Mouse (Mus musculus): ENCODE data around the gene Hhatl.
A peak's percentile ranks its signal among the peaks of the same experiment; 100 is the strongest.

Hhatl gene

DNA sequence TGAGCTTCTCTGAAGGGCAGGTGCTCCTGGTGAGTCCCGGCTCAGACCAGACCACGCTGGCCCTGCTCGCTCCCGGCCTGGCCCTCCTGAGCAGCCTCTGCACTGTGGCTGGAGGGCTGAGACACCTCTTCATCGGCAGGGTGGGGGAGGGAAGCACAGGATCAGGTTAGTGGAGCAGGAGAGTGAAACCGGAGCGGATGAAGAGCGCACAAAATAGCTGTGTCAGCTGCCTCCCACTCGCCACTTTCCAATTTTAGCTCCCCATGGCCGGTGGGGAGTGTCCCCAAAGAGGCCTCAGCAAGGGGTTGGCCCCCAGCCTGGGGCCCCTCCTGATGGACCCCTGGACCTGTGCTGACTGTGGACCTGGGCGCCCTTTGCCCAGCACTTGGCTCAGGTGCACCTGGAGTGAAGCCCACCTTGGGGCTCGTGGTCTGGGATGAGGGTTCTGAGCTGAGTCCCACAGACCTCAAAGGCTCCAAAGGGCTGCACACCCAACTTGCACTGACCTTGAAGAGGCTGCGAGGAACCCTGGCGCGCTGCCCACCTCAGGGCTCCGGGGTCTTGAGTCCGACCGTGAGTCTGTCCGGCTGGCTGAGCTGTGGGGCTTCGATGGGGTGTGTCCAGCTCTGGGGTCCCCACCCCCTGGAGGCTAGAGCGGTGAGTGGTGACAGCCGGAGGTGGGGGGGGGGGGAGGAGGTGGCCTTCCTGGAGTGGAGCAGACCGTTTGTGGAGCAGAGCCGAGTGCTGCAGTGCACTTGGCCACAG lies at the start of gene Hhatl:
Gene Hhatl, minus strand, starts transcription at position 751 of the 765 bp plus-strand sequence.
- no peak for DNase-seq (ENCODE audit: low read depth, low spot score)

DNA sequence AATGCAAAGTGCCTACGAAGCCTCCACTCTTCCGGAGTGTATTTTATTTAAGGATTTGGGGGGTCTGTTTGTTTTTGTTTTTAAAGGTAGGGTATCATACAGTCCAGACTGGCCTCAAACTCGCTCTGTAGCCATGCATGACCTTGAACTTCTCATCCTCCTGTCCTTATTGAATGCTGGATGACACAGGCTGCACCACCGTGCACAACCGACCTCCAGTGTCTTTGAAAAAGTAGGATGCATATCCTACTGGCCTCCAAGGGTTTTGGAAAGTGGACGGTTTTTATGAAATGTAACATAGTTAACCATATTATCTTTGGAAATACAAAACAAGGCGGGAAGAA lies 47.3 kb upstream of the Hhatl start:
- no peak for DNase-seq (ENCODE audit: low read depth, low spot score)

GRCm38 (mm10) chr9:121838829-121839621 lies 46.7 kb upstream of the Hhatl start, which contains the start of gene Ccdc13:
Gene Ccdc13 (minus strand): TSS chr9:121839461.
- peak; percentile 88 for DNase-seq (ENCODE audit: low read depth, low spot score)

DNA sequence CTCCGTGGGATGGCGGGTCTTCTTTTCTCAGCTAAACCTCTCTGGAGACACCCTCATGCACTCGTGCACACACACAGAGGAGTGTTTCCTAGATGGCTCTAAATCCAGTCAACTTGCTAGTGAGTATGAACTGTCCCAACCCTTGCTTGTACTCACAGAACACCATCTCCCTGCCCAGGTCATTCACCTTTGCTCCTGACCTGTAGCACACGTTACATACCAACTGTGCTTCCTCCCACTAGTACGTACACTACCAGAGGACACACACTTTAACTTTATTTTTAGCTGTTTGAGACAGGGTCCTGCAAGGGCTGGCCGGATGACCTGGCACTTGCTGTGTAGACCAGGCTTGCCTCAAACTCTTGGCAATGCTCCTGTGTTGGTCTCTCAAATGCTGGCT lies 45.7 kb upstream of the Hhatl start:
- no peak for DNase-seq (ENCODE audit: low read depth, low spot score)

GRCm38 (mm10) chr9:121833825-121834224 lies 41.5 kb upstream of the Hhatl start:
- DNase-seq (ENCODE audit: low read depth, low spot score), result no peak

- peak; percentile 83 for DNase-seq (ENCODE audit: low read depth, low spot score)
Measured at GRCm38 (mm10) chr9:121830956-121831293, 38.6 kb upstream of the Hhatl start.

GRCm38 (mm10) chr9:121830243-121830955 lies 38.1 kb upstream of the Hhatl start:
- DNase-seq (ENCODE audit: low read depth, low spot score), result peak; percentile 39

DNA sequence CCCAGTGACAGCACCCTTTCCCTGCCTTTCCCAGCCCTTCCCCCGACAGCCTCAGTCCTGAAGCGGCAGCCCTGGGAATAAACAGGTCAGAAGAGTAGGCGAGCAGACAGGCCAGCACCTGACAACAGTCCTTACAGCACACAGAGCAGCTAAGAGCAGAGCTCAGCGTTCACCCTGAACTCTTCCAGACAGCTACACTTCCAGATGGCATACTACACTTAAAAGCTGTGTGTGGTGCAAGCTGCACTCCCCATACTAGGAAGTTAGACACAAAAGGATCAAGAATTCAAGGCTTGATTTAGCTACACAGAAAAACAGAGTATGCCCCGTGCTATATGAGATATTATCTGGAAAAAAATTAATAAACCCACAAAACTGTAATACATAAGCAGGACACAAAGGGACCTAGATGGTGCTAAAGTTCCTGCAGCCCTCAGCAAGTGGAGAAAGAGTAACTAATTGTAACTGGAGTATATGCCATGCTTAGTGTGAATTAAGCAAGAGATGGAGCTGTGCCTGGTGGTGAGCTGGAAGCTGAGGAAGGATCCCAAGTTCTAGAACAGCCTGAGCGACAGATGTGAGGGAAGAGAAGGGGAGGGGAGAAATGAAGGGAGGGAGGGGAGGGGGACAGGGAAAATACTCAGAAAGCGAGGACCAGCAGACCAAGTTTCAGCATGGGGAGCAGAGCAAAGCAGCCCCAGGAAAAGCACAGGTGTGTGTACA lies 37.1 kb upstream of the Hhatl start:
- no peak for DNase-seq (ENCODE audit: low read depth, low spot score)

- DNase-seq (ENCODE audit: low read depth, low spot score), result no peak
Measured at GRCm38 (mm10) chr9:121828314-121828713, 36.0 kb upstream of the Hhatl start.

DNA sequence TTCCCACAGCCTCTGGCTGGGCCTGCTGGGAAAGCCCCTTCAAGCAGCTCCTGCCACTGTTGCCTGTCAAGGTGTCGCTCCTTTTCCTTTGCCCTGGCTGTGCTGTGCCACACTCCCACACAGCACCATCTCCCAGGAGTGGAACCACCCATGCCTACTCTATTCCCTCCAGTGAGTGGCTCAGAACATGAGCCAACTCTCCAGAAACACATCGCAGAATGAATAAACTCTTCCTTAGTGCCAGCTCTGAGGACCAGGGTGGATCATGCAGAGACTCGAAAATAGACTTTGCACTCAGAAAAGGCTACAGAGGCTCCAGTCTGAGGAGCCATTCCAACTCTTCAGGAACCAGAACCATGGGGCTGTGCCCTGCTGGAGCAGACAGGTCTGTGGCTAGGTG lies 34.0 kb upstream of the Hhatl start:
- DNase-seq (ENCODE audit: low read depth, low spot score), result no peak

- no peak for DNase-seq (ENCODE audit: low read depth, low spot score)
Measured at GRCm38 (mm10) chr9:121823991-121824390, 31.7 kb upstream of the Hhatl start.

- no peak for DNase-seq (ENCODE audit: low read depth, low spot score)
Measured at GRCm38 (mm10) chr9:121823051-121823450, 30.7 kb upstream of the Hhatl start.

DNA sequence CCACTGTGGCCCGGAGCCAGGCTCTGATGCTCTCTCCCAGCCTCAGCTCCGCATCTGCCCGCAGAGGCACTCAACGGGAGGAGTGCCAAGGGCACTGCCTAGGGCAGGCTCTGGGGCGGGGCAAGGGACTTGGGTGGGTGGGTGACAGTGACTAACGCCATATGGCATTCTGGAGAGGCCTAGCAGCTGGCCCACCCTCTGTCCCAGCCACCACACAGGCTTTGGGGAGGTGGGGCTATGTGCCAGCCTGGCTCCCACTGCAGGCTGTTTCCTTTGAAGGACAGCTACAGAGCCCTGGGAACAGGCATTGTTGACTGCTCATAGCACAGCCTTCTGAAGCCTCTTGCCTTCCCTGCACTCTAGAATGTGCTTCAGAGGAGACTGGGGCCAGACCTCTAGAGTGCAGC lies 30.3 kb upstream of the Hhatl start:
- DNase-seq (ENCODE audit: low read depth, low spot score), result no peak

GRCm38 (mm10) chr9:121820765-121821164 lies 28.5 kb upstream of the Hhatl start:
- DNase-seq (ENCODE audit: low read depth, low spot score), result no peak

GRCm38 (mm10) chr9:121819771-121820471 lies 27.6 kb upstream of the Hhatl start:
- DNase-seq (ENCODE audit: low read depth, low spot score), result no peak

GRCm38 (mm10) chr9:121819073-121819770 lies 26.9 kb upstream of the Hhatl start:
- no peak for DNase-seq (ENCODE audit: low read depth, low spot score)

- DNase-seq (ENCODE audit: low read depth, low spot score), result no peak
Measured at GRCm38 (mm10) chr9:121815183-121815582, 22.9 kb upstream of the Hhatl start.

DNA sequence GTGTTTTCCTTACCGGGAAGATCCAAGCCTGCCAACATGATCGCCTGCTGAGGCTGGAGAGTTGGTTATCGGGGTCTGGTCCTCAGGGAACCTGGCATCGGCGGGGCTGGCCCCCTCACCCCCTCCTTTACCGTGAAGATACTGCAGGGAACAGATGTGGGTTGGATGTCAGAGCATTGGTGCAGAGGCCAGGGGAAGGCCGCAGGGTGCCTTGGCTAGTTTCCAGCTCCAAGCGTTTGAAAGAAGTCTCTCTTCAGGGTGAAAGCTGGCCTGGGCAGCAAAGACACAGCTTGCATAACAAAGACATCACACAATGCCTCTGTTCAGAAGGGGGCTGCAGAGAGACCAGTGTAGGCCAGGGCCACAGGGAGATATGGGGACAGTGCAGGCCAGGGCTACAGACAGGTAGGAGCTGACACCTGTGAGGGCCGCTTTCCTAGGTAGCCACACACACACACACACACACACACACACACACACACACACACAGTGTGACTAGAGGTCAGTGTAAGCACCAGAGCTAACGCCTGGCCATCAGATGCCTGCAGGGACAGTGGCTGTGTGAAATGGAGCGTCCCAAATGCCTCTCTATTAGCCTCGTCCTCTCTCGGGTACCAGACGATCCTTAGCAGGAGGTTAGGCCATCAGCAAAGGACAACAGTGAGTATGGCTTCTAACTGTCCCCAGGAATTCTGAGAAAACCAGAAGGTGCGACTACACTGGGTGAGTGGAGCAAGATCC lies 17.9 kb upstream of the Hhatl start:
- peak; percentile 44 for DNase-seq (ENCODE audit: low read depth, low spot score)

DNA sequence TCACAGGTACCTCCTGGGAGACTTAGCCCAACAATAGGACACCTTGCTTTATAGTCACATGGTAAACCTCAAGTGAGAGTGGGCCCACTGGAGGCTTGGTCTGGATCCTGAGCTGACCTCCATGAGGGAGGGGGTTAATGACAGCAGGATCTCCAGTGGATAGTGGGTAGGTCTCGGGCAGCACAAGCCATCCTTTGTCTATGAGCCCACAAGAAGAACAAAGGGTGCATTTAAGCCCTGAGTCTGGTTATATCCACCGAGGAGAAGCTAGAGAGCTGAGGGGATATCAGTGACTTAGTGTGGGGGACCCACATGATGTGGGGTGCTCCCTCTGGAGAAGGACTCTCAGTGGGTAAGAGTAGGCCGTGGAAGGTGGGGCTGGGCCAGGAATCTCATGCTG lies 16.2 kb upstream of the Hhatl start:
- DNase-seq (ENCODE audit: low read depth, low spot score), result no peak

GRCm38 (mm10) chr9:121807947-121808346 lies 15.6 kb upstream of the Hhatl start:
- no peak for DNase-seq (ENCODE audit: low read depth, low spot score)

All from mesoderm, embryonic 11.5 days (tissue).